In the genomic region with DNA sequence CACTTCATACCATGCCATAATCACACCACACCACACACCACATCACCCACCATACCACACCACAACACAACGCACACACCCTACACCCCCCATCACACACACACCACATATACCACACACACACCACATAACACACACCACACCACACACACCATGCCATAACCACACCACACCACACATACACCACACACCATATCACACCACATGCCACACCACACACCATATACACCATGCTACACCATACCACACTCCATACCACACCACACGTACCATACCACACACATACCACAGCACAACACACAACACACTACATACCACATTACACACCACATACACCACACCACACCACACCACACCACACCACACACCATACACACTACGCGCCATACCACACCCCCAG, we compare ENCODE assay signal across 23 mouse cellular contexts.
DNase-seq lines count a peak whose midpoint lies in the region; ATAC-seq and TF ChIP-seq lines count a peak whose summit lies in the region.
"Had no signal": no experiment of that assay in that cellular context is flagged by ENCODE, and none has a peak within 500 bp of the region (broad histone marks: within the 10 kb centered on the region; RNA-seq: fewer than 3 reads in every experiment).

No protein-coding gene starts in this region.

- TF ChIP-seq CTCF in midbrain, postnatal 0 days (IDR thresholded peaks at IDR 0.05): no peak

- H3K27me3 ChIP-seq in embryonic facial prominence, embryonic 11.5 days (ENCODE audit: control insufficient read depth, insufficient read depth, low read length): no peaks in the 10 kb centered on the region
- H3K27me3 ChIP-seq in embryonic facial prominence, embryonic 10.5 days (replicated peaks; ENCODE audit: low read depth, poor library complexity, severe bottlenecking): no peaks in the 10 kb centered on the region
- no peaks in the 10 kb centered on the region for H3K27me3 ChIP-seq in lung, embryonic 15.5 days
- no peaks in the 10 kb centered on the region for H3K27me3 ChIP-seq in midbrain, postnatal 0 days (ENCODE audit: insufficient read depth, low read length)
- H3K27me3 ChIP-seq in midbrain, embryonic 15.5 days (replicated peaks): no peaks in the 10 kb centered on the region
- H3K27me3 ChIP-seq: forebrain, embryonic 13.5 days; heart, embryonic 13.5 days; hindbrain, embryonic 13.5 days; Patski had no signal

- no peak for DNase-seq in embryonic facial prominence, embryonic 11.5 days (ENCODE audit: low spot score)
- DNase-seq in embryonic facial prominence, embryonic 10.5 days (ENCODE audit: low spot score): no peak
- DNase-seq in lung, postnatal 14 days: no peak
- no peak for DNase-seq in midbrain, postnatal 0 days (ENCODE audit: low spot score)
- no peak for DNase-seq in MN1 (ENCODE audit: low spot score)
- no peak for DNase-seq in left cerebral cortex, postnatal 36 days (ENCODE audit: low spot score in 2 of 2)
- DNase-seq: adrenal gland, postnatal 14 days; B cell, adult 2 months; cerebellum, adult 18-20 months; cerebellum, adult 9-11 months; cerebellum, postnatal 36 days; forebrain, postnatal 0 days; gastrocnemius, postnatal 14 days; heart, postnatal 4 days had no signal

- H3K36me3 ChIP-seq in embryonic facial prominence, embryonic 11.5 days (replicated peaks; ENCODE audit: control insufficient read depth, insufficient read depth, low read depth, low read length): no peaks in the 10 kb centered on the region
- no peaks in the 10 kb centered on the region for H3K36me3 ChIP-seq in embryonic facial prominence, embryonic 10.5 days (replicated peaks)
- no peaks in the 10 kb centered on the region for H3K36me3 ChIP-seq in lung, embryonic 15.5 days
- no peaks in the 10 kb centered on the region for H3K36me3 ChIP-seq in midbrain, postnatal 0 days (ENCODE audit: insufficient read depth, low read length)
- H3K36me3 ChIP-seq in midbrain, embryonic 15.5 days (replicated peaks): no peaks in the 10 kb centered on the region
- H3K36me3 ChIP-seq: G1E; heart, embryonic 13.5 days; hindbrain, embryonic 13.5 days had no signal

- no peaks in the 10 kb centered on the region for H3K4me1 ChIP-seq in embryonic facial prominence, embryonic 11.5 days (ENCODE audit: control insufficient read depth, insufficient read depth, low read length)
- no peaks in the 10 kb centered on the region for H3K4me1 ChIP-seq in embryonic facial prominence, embryonic 10.5 days
- H3K4me1 ChIP-seq in lung, embryonic 15.5 days: no peaks in the 10 kb centered on the region
- H3K4me1 ChIP-seq in midbrain, postnatal 0 days (ENCODE audit: insufficient read depth, low read length): no peaks in the 10 kb centered on the region
- H3K4me1 ChIP-seq in midbrain, embryonic 15.5 days: no peaks in the 10 kb centered on the region
- H3K4me1 ChIP-seq: forebrain, embryonic 13.5 days; hindbrain, embryonic 13.5 days had no signal

- no peak overlapping the region for H3K4me2 ChIP-seq in embryonic facial prominence, embryonic 11.5 days (ENCODE audit: low read depth, low read length)
- no peak overlapping the region for H3K4me2 ChIP-seq in lung, embryonic 15.5 days
- H3K4me2 ChIP-seq in midbrain, postnatal 0 days (ENCODE audit: low read depth, low read length, poor library complexity, severe bottlenecking): no peak overlapping the region
- H3K4me2 ChIP-seq in midbrain, embryonic 15.5 days: no peak overlapping the region
- H3K4me2 ChIP-seq: forebrain, embryonic 13.5 days; heart, embryonic 13.5 days; hindbrain, embryonic 13.5 days had no signal

- peak; percentile 59; the same call in 1 of the 2 replicates for ATAC-seq in embryonic facial prominence, embryonic 11.5 days (replicated peaks; ENCODE audit: insufficient number of reproducible peaks, low FRiP score, low TSS enrichment, low read depth)
- ATAC-seq in lung, embryonic 15.5 days (ENCODE audit: borderline replicate concordance, extremely low read depth, low FRiP score, low TSS enrichment): peak; percentile 23; the same call in 1 of the 2 replicates
- peak; percentile 41; the same call in 1 of the 2 replicates for ATAC-seq in midbrain, postnatal 0 days (ENCODE audit: low FRiP score)
- ATAC-seq in midbrain, embryonic 15.5 days (replicated peaks): no peak
- ATAC-seq: activated CD4-positive, CD25-positive, alpha-beta regulatory T cell, adult 4 months; CD4-positive, CD25-positive, alpha-beta regulatory T cell, adult 4 months; forebrain, embryonic 13.5 days; forebrain, postnatal 0 days; Patski had no signal

- WGBS in embryonic facial prominence, embryonic 11.5 days: 95% methylated on average over 4 of the region's 4 CpGs
- WGBS in embryonic facial prominence, embryonic 10.5 days: 92% methylated on average over 4 of the region's 4 CpGs
- WGBS in lung, embryonic 15.5 days: 99% methylated on average over 4 of the region's 4 CpGs
- WGBS in midbrain, postnatal 0 days: 96% methylated on average over 4 of the region's 4 CpGs
- 96% methylated on average over 4 of the region's 4 CpGs for WGBS in midbrain, embryonic 15.5 days

- H3K9me3 ChIP-seq in embryonic facial prominence, embryonic 11.5 days (replicated peaks; ENCODE audit: control insufficient read depth, low read length): no peaks in the 10 kb centered on the region
- no peaks in the 10 kb centered on the region for H3K9me3 ChIP-seq in embryonic facial prominence, embryonic 10.5 days
- no peaks in the 10 kb centered on the region for H3K9me3 ChIP-seq in lung, embryonic 15.5 days
- no peaks in the 10 kb centered on the region for H3K9me3 ChIP-seq in midbrain, postnatal 0 days (ENCODE audit: low read length)
- no peaks in the 10 kb centered on the region for H3K9me3 ChIP-seq in midbrain, embryonic 15.5 days
- H3K9me3 ChIP-seq: forebrain, embryonic 13.5 days; G1E; heart, embryonic 13.5 days; hindbrain, embryonic 13.5 days had no signal

- intact Hi-C loops in left cerebral cortex, postnatal 36 days (cut with DNase I): no loop called here

- H3K9ac ChIP-seq in embryonic facial prominence, embryonic 11.5 days (replicated peaks; ENCODE audit: low read length): no peak overlapping the region
- no peak overlapping the region for H3K9ac ChIP-seq in lung, embryonic 15.5 days
- H3K9ac ChIP-seq in midbrain, postnatal 0 days (replicated peaks; ENCODE audit: low read length, poor library complexity, severe bottlenecking): no peak overlapping the region
- no peak overlapping the region for H3K9ac ChIP-seq in midbrain, embryonic 15.5 days
- H3K9ac ChIP-seq: forebrain, embryonic 13.5 days; forebrain, postnatal 0 days; heart, embryonic 13.5 days; hindbrain, embryonic 13.5 days had no signal

- H3K27ac ChIP-seq in embryonic facial prominence, embryonic 11.5 days (replicated peaks; ENCODE audit: low read depth, low read length): no peak overlapping the region
- no peak overlapping the region for H3K27ac ChIP-seq in embryonic facial prominence, embryonic 10.5 days (replicated peaks)
- no peak overlapping the region for H3K27ac ChIP-seq in lung, embryonic 15.5 days
- H3K27ac ChIP-seq in midbrain, postnatal 0 days (ENCODE audit: low read depth, low read length): no peak overlapping the region
- H3K27ac ChIP-seq in midbrain, embryonic 15.5 days: no peak overlapping the region
- H3K27ac ChIP-seq: forebrain, embryonic 13.5 days; heart, embryonic 13.5 days; hindbrain, embryonic 13.5 days had no signal

- no peak overlapping the region for H3K4me3 ChIP-seq in embryonic facial prominence, embryonic 11.5 days (ENCODE audit: low read depth, low read length)
- no peak overlapping the region for H3K4me3 ChIP-seq in embryonic facial prominence, embryonic 10.5 days
- H3K4me3 ChIP-seq in lung, embryonic 15.5 days: no peak overlapping the region
- no peak overlapping the region for H3K4me3 ChIP-seq in midbrain, postnatal 0 days (ENCODE audit: low read depth, low read length)
- no peak overlapping the region for H3K4me3 ChIP-seq in midbrain, embryonic 15.5 days
- H3K4me3 ChIP-seq: forebrain, embryonic 13.5 days; heart, embryonic 13.5 days; hindbrain, embryonic 13.5 days had no signal
